Mouse (Mus musculus) midbrain, embryonic 12.5 days (tissue): ENCODE data around the gene Sycn. TPM values are rescaled to one million over a fixed set of nuclear protein-coding genes. Genes with fewer than 3 reads are reported as not detected.

ENCODE experiments used
- ATAC-seq: fragments of 200-750 bp; cut with Nextera tagmentation; 2 replicates; pipeline ENCODE4 v1.8.0; 2017; ENCODE audit warnings: low read depth, moderate TSS enrichment, moderate library complexity; ENCODE audit not compliant: low FRiP score
- H3K27ac ChIP-seq: fragments of 300-500 bp; sonication (generic); replicated peaks from 2 replicates; pipeline ENCODE4 v1.5.1; 2016; ENCODE audit warnings: mild to moderate bottlenecking
- H3K27me3 ChIP-seq: fragments of 300-500 bp; sonication (generic); 2 replicates; pipeline ENCODE4 v1.6.1; 2016; ENCODE audit warnings: mild to moderate bottlenecking
- H3K36me3 ChIP-seq: fragments of 300-500 bp; sonication (generic); 2 replicates; pipeline ENCODE4 v1.6.1; 2016
- H3K4me1 ChIP-seq: fragments of 300-500 bp; sonication (generic); 2 replicates; pipeline ENCODE4 v1.6.1; 2016
- H3K4me2 ChIP-seq: fragments of 300-500 bp; sonication (generic); replicated peaks from 2 replicates; pipeline ENCODE4 v1.6.1; 2016; ENCODE audit warnings: mild to moderate bottlenecking, moderate library complexity
- H3K4me3 ChIP-seq: fragments of 300-500 bp; sonication (generic); 2 replicates; pipeline ENCODE4 v1.5.1; 2016; ENCODE audit warnings: mild to moderate bottlenecking
- H3K9ac ChIP-seq: fragments of 300-500 bp; sonication (generic); replicated peaks from 2 replicates; pipeline ENCODE4 v1.6.1; 2016; ENCODE audit warnings: mild to moderate bottlenecking, moderate library complexity
- H3K9me3 ChIP-seq: fragments of 300-500 bp; sonication (generic); 2 replicates; pipeline ENCODE4 v1.6.1; 2016; ENCODE audit warnings: mild to moderate bottlenecking
- WGBS: fragments of 180-500 bp; shearing (Covaris S2); methylation state at CpG from one replicate; pipeline ENCODE4 v1.1.7; 2016; 5-methylcytosine and 5-hydroxymethylcytosine counted together
- polyA plus RNA-seq: library from polyadenylated mRNA; unstranded; fragments of >200 nt; fragmentation: Nextera tagmentation; extraction: Ambion mirVana; gene quantifications from 2 replicates; pipeline ENCODE4 v1.2.1, GENCODE M21; 2016

Gene Sycn
- polyA plus RNA-seq, 1 experiment from 2014 or later = not detected

- Histone ChIP-seq H3K27me3 (peaks cover 54% of the 10 kb centered on the region), H3K9ac (no peak overlapping the region; the same call in 1 of the 2 replicates), H3K4me2 (peak overlapping the region; percentile 54), H3K9me3 (no peaks in the 10 kb centered on the region), H3K4me1 (peaks cover 21% of the 10 kb centered on the region), H3K27ac (no peak overlapping the region), H3K36me3 (no peaks in the 10 kb centered on the region), H3K4me3 (peak overlapping the region; percentile 25)
- no peak for ATAC-seq
- 2% methylated on average over 23 of the region's 27 CpGs for WGBS
Measured at GRCm38 (mm10) chr7:28544051-28544601, 3.4 kb downstream of the Sycn start.

- Histone ChIP-seq H3K27ac (no peak overlapping the region), H3K4me3 (no peak overlapping the region), H3K36me3 (no peaks in the 10 kb centered on the region), H3K27me3 (peaks cover 54% of the 10 kb centered on the region), H3K9me3 (no peaks in the 10 kb centered on the region), H3K4me2 (no peak overlapping the region), H3K9ac (no peak overlapping the region), H3K4me1 (peaks cover 21% of the 10 kb centered on the region)
- WGBS = 24% methylated on average over 14 of the region's 14 CpGs
- ATAC-seq = no peak
Measured at GRCm38 (mm10) chr7:28545048-28545890, 4.6 kb downstream of the Sycn start.

- WGBS = 43% methylated on average over 7 of the region's 7 CpGs
- no peak overlapping the region; the same call in 1 of the 2 replicates for H3K4me2 ChIP-seq
- ATAC-seq = no peak
- no peaks in the 10 kb centered on the region for H3K9me3 ChIP-seq
- peaks cover 54% of the 10 kb centered on the region for H3K27me3 ChIP-seq
- peaks cover 21% of the 10 kb centered on the region for H3K4me1 ChIP-seq
- H3K9ac ChIP-seq = no peak overlapping the region
- no peak overlapping the region for H3K4me3 ChIP-seq
- no peaks in the 10 kb centered on the region for H3K36me3 ChIP-seq
- no peak overlapping the region for H3K27ac ChIP-seq
Measured at GRCm38 (mm10) chr7:28545891-28546210, 5.2 kb downstream of the Sycn start.

- peaks cover 54% of the 10 kb centered on the region for H3K27me3 ChIP-seq
Measured at GRCm38 (mm10) chr7:28546649-28547048, 6.0 kb downstream of the Sycn start.

GRCm38 (mm10) chr7:28547154-28547553 lies 6.5 kb downstream of the Sycn start, which contains the start of gene Nccrp1:
Gene Nccrp1 (minus strand): TSS chr7:28547254.
- H3K36me3 ChIP-seq = no peaks in the 10 kb centered on the region
- H3K4me1 ChIP-seq = peaks cover 21% of the 10 kb centered on the region
- peaks cover 54% of the 10 kb centered on the region for H3K27me3 ChIP-seq
- WGBS = under 1% methylated on average over 5 of the region's 5 CpGs
- ATAC-seq = no peak
- H3K27ac ChIP-seq = no peak within 1 kb of the TSS
- H3K4me2 ChIP-seq = peak within 1 kb of the TSS; percentile 61
- no peaks in the 10 kb centered on the region for H3K9me3 ChIP-seq
- H3K9ac ChIP-seq = peak within 1 kb of the TSS; percentile 54
- H3K4me3 ChIP-seq = peak within 1 kb of the TSS; percentile 37

More at GRCm38 (mm10) chr7:28546649-28547048, 6.0 kb downstream of the Sycn start:
- no peaks in the 10 kb centered on the region for H3K36me3 ChIP-seq
- peak overlapping the region; percentile 54 for H3K9ac ChIP-seq
- peak overlapping the region; percentile 61 for H3K4me2 ChIP-seq
- no peak overlapping the region for H3K27ac ChIP-seq
- H3K9me3 ChIP-seq = no peaks in the 10 kb centered on the region
- peak overlapping the region; percentile 37 for H3K4me3 ChIP-seq
- ATAC-seq = no peak
- peaks cover 21% of the 10 kb centered on the region for H3K4me1 ChIP-seq
- WGBS = under 1% methylated on average over 22 of the region's 22 CpGs

GRCm38 (mm10) chr7:28547628-28548027 lies 6.9 kb downstream of the Sycn start:
- no peak overlapping the region for H3K4me3 ChIP-seq
- peaks cover 21% of the 10 kb centered on the region for H3K4me1 ChIP-seq
- H3K27me3 ChIP-seq = peaks cover 54% of the 10 kb centered on the region
- 73% methylated on average over 7 of the region's 7 CpGs for WGBS
- ATAC-seq = no peak
- no peaks in the 10 kb centered on the region for H3K9me3 ChIP-seq
- no peak overlapping the region for H3K4me2 ChIP-seq
- H3K9ac ChIP-seq = no peak overlapping the region
- no peaks in the 10 kb centered on the region for H3K36me3 ChIP-seq
- H3K27ac ChIP-seq = no peak overlapping the region

- Histone ChIP-seq H3K36me3 (no peaks in the 10 kb centered on the region), H3K4me3 (no peak overlapping the region), H3K4me1 (peaks cover 5% of the 10 kb centered on the region; the same call in 1 of the 2 replicates), H3K4me2 (no peak overlapping the region), H3K27ac (no peak overlapping the region), H3K9me3 (no peaks in the 10 kb centered on the region), H3K9ac (no peak overlapping the region), H3K27me3 (peaks cover 1% of the 10 kb centered on the region; the same call in 1 of the 2 replicates)
- ATAC-seq = no peak
- WGBS = 93% methylated on average over 6 of the region's 6 CpGs
Measured at GRCm38 (mm10) chr7:28553076-28553475, 12.4 kb downstream of the Sycn start.

- no peak for ATAC-seq
- Histone ChIP-seq H3K9me3 (no peaks in the 10 kb centered on the region), H3K9ac (no peak overlapping the region), H3K4me3 (no peak overlapping the region), H3K27ac (no peak overlapping the region), H3K4me2 (no peak overlapping the region), H3K36me3 (peaks cover 27% of the 10 kb centered on the region), H3K27me3 (no peaks in the 10 kb centered on the region), H3K4me1 (peaks cover 5% of the 10 kb centered on the region; the same call in 1 of the 2 replicates)
- WGBS = 18% methylated on average over 5 of the region's 5 CpGs
Measured at GRCm38 (mm10) chr7:28555939-28556535, 15.4 kb downstream of the Sycn start.

GRCm38 (mm10) chr7:28557069-28557468 lies 16.4 kb downstream of the Sycn start:
- peaks cover 5% of the 10 kb centered on the region; the same call in 1 of the 2 replicates for H3K4me1 ChIP-seq
- ATAC-seq = no peak

GRCm38 (mm10) chr7:28557708-28558107 lies 17.0 kb downstream of the Sycn start:
- no peak overlapping the region for H3K27ac ChIP-seq
- H3K36me3 ChIP-seq = peaks cover 37% of the 10 kb centered on the region
- no peak for ATAC-seq
- H3K9me3 ChIP-seq = no peaks in the 10 kb centered on the region
- H3K9ac ChIP-seq = no peak overlapping the region; the same call in 1 of the 2 replicates
- no peak overlapping the region for H3K4me3 ChIP-seq
- WGBS = 89% methylated on average over 6 of the region's 6 CpGs
- no peak overlapping the region for H3K4me2 ChIP-seq
- peaks cover 5% of the 10 kb centered on the region; the same call in 1 of the 2 replicates for H3K4me1 ChIP-seq
- no peaks in the 10 kb centered on the region for H3K27me3 ChIP-seq

More at GRCm38 (mm10) chr7:28557069-28557468, 16.4 kb downstream of the Sycn start:
- Histone ChIP-seq H3K27ac (no peak overlapping the region), H3K36me3 (peaks cover 31% of the 10 kb centered on the region), H3K4me3 (no peak overlapping the region), H3K27me3 (no peaks in the 10 kb centered on the region), H3K9ac (no peak overlapping the region), H3K4me2 (no peak overlapping the region), H3K9me3 (no peaks in the 10 kb centered on the region)
- WGBS = 73% methylated on average over 5 of the region's 5 CpGs

GRCm38 (mm10) chr7:28558486-28558885 lies 17.8 kb downstream of the Sycn start:
- WGBS = 78% methylated on average over 4 of the region's 4 CpGs
- peaks cover 45% of the 10 kb centered on the region for H3K36me3 ChIP-seq
- H3K27ac ChIP-seq = no peak overlapping the region
- peaks cover 5% of the 10 kb centered on the region; the same call in 1 of the 2 replicates for H3K4me1 ChIP-seq
- H3K4me3 ChIP-seq = no peak overlapping the region
- H3K9ac ChIP-seq = no peak overlapping the region
- no peak for ATAC-seq
- H3K9me3 ChIP-seq = no peaks in the 10 kb centered on the region
- no peaks in the 10 kb centered on the region for H3K27me3 ChIP-seq
- H3K4me2 ChIP-seq = no peak overlapping the region

GRCm38 (mm10) chr7:28560856-28561255 lies 20.2 kb downstream of the Sycn start:
- no peaks in the 10 kb centered on the region for H3K27me3 ChIP-seq
- WGBS = 94% methylated on average over 10 of the region's 10 CpGs
- peaks cover 66% of the 10 kb centered on the region for H3K36me3 ChIP-seq
- H3K4me1 ChIP-seq = peaks cover 5% of the 10 kb centered on the region; the same call in 1 of the 2 replicates
- H3K9ac ChIP-seq = no peak overlapping the region
- no peak overlapping the region for H3K27ac ChIP-seq
- no peaks in the 10 kb centered on the region for H3K9me3 ChIP-seq
- H3K4me3 ChIP-seq = no peak overlapping the region
- H3K4me2 ChIP-seq = no peak overlapping the region
- no peak for ATAC-seq
